In the genomic region with DNA sequence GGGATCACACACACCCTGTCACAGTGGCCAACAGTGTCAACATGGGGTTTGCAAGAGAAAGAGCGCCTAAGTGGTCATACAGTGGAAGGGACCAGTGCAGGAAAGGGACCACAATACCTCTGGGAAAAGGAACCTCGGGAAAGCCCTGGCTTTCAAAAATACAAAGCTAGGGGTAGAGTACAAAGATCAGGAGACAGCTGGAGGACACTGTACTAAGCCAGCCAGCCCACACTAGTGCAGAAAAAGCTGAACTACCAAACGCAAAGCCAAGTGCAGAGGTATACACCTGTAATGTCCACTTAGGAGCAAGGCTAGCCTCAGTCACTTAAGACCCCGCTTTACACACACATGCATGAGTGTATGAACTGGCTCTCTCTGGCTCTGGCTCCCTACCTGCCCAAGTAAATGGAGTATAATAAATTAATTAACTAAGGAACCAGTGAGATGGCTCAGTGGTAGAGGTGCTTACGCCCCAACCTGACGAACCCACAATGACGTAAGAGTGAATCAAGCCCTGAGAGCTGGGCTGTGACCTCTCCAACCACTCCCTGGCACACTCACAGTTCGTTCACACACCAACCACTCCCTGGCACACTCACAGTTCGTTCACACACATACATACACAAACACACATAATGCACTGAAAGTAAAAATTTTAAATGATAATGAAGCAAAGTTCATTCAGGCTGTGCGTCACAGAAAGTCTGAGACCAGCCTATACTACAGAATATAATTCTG, we compare ENCODE assay signal across 25 mouse cellular contexts. TPM values are rescaled to one million over a fixed set of nuclear protein-coding genes. Genes with fewer than 3 reads are reported as not detected.
DNase-seq lines count a peak whose midpoint lies in the region; ATAC-seq and TF ChIP-seq lines count a peak whose summit lies in the region.
"Had no signal": no experiment of that assay in that cellular context is flagged by ENCODE, and none has a peak within 500 bp of the region (broad histone marks: within the 10 kb centered on the region; RNA-seq: fewer than 3 reads in every experiment).

No protein-coding gene starts in this region.

- 73% methylated on average over 10 of the region's 10 CpGs for WGBS in kidney, adult 2 months
- WGBS in kidney, postnatal 0 days = 83% methylated on average over 10 of the region's 10 CpGs
- 62% methylated on average over 10 of the region's 10 CpGs for WGBS in intestine, postnatal 0 days
- 71% methylated on average over 10 of the region's 10 CpGs for whole genome bisulfite sequencing in liver, postnatal 0 days (ENCODE audit: insufficient replicate concordance)

- H3K27me3 ChIP-seq in kidney, adult 2 months (replicated peaks; ENCODE audit: control insufficient read depth, insufficient read depth, low read length) = no peaks in the 10 kb centered on the region
- H3K27me3 ChIP-seq in kidney, postnatal 0 days (ENCODE audit: insufficient read depth, low read length) = no peaks in the 10 kb centered on the region
- H3K27me3 ChIP-seq in intestine, postnatal 0 days (replicated peaks; ENCODE audit: control insufficient read depth, insufficient read depth, low read length) = no peaks in the 10 kb centered on the region
- H3K27me3 ChIP-seq in liver, postnatal 0 days (ENCODE audit: insufficient read depth, low read length) = no peaks in the 10 kb centered on the region
- H3K27me3 ChIP-seq: heart, embryonic 15.5 days; lung, embryonic 15.5 days; neural tube, embryonic 13.5 days had no signal

- no peak for TF ChIP-seq CTCF in kidney, adult 2 months (conservative IDR thresholded peaks at IDR 0.05; ENCODE audit: insufficient read depth, insufficient read length, low read depth, low read length)
- TF ChIP-seq CTCF in kidney, postnatal 0 days (IDR thresholded peaks at IDR 0.05; ENCODE audit: low read depth) = no peak
- no peak for TF ChIP-seq CTCF in intestine, postnatal 0 days (IDR thresholded peaks at IDR 0.05; ENCODE audit: low read depth)
- no peak for TF ChIP-seq CTCF in liver, postnatal 0 days (IDR thresholded peaks at IDR 0.05; ENCODE audit: low read depth)

- no peak for TF ChIP-seq POLR2A in kidney, adult 2 months (IDR thresholded peaks at IDR 0.05; ENCODE audit: low read depth, low read length)

- no peak overlapping the region for H3K27ac ChIP-seq in kidney, adult 2 months (ENCODE audit: insufficient read depth, low read depth, low read length)
- H3K27ac ChIP-seq in kidney, postnatal 0 days = no peak overlapping the region
- no peak overlapping the region for H3K27ac ChIP-seq in intestine, postnatal 0 days (ENCODE audit: low read depth, low read length)
- H3K27ac ChIP-seq in liver, postnatal 0 days (ENCODE audit: low read depth) = no peak overlapping the region
- H3K27ac ChIP-seq: heart, embryonic 10.5 days; heart, embryonic 15.5 days; lung, embryonic 15.5 days; neural tube, embryonic 13.5 days had no signal

- H3K36me3 ChIP-seq in kidney, adult 2 months (ENCODE audit: control insufficient read depth, insufficient read depth, low read length) = no peaks in the 10 kb centered on the region
- no peaks in the 10 kb centered on the region for H3K36me3 ChIP-seq in kidney, postnatal 0 days (ENCODE audit: insufficient read depth, low read length)
- peaks cover 32% of the 10 kb centered on the region; the same call in 1 of the 2 replicates for H3K36me3 ChIP-seq in intestine, postnatal 0 days (ENCODE audit: control insufficient read depth, insufficient read depth)
- H3K36me3 ChIP-seq in liver, postnatal 0 days (replicated peaks; ENCODE audit: insufficient read depth, low read length) = 0 out of 2 replicates have a peak, but pooled peaks cover 3% of the 10 kb centered on the region
- H3K36me3 ChIP-seq: heart, embryonic 10.5 days; heart, embryonic 15.5 days; lung, embryonic 15.5 days; neural tube, embryonic 13.5 days had no signal

- no peaks in the 10 kb centered on the region for H3K9me3 ChIP-seq in kidney, postnatal 0 days (replicated peaks; ENCODE audit: low read length)
- no peaks in the 10 kb centered on the region for H3K9me3 ChIP-seq in intestine, postnatal 0 days (ENCODE audit: control insufficient read depth)
- no peaks in the 10 kb centered on the region for H3K9me3 ChIP-seq in liver, postnatal 0 days (ENCODE audit: low read length)
- H3K9me3 ChIP-seq: heart, embryonic 10.5 days; heart, embryonic 15.5 days; lung, embryonic 15.5 days; neural tube, embryonic 13.5 days had no signal

- peak; percentile 57 for DNase-seq in kidney, adult 2 months
- no peak for DNase-seq in kidney, postnatal 4 days
- no peak for DNase-seq in kidney, postnatal 0 days (ENCODE audit: low spot score)
- no peak for DNase-seq in kidney, adult 11 months
- no peak for DNase-seq in liver, postnatal 0 days
- DNase-seq in cerebellum, adult 11-12 months = no peak
- no peak for DNase-seq in embryo, embryonic 11 days
- DNase-seq: adrenal gland, adult 2 months; adrenal gland, postnatal 36 days; cerebellum, adult 8-10 months; cerebellum, postnatal 25 days; gastrocnemius, postnatal 25 days; heart, adult 11 months; kidney, postnatal 14 days; lung, postnatal 36 days had no signal

- TF ChIP-seq EP300 in liver, postnatal 0 days (IDR thresholded peaks at IDR 0.05; ENCODE audit: low read depth) = no peak

- H3K4me2 ChIP-seq in kidney, postnatal 0 days (ENCODE audit: low read length) = no peak overlapping the region
- H3K4me2 ChIP-seq in intestine, postnatal 0 days (replicated peaks; ENCODE audit: low read depth) = no peak overlapping the region
- no peak overlapping the region for H3K4me2 ChIP-seq in liver, postnatal 0 days (ENCODE audit: low read depth, low read length)
- H3K4me2 ChIP-seq: heart, embryonic 15.5 days; lung, embryonic 15.5 days; midbrain, embryonic 11.5 days; neural tube, embryonic 13.5 days had no signal

- peaks cover 4% of the 10 kb centered on the region; the same call in 1 of the 2 replicates for H3K4me1 ChIP-seq in kidney, adult 2 months (ENCODE audit: control insufficient read depth, insufficient read depth, low read length)
- H3K4me1 ChIP-seq in kidney, postnatal 0 days (replicated peaks; ENCODE audit: insufficient read depth, low read length) = 0 out of 2 replicates have a peak, but pooled peaks cover 3% of the 10 kb centered on the region
- peaks cover 3% of the 10 kb centered on the region; the same call in 1 of the 2 replicates for H3K4me1 ChIP-seq in intestine, postnatal 0 days (replicated peaks; ENCODE audit: control insufficient read depth, insufficient read depth, low read length)
- H3K4me1 ChIP-seq in liver, postnatal 0 days (ENCODE audit: insufficient read depth) = no peaks in the 10 kb centered on the region
- H3K4me1 ChIP-seq: lung, embryonic 15.5 days had no signal

- no peak overlapping the region for H3K9ac ChIP-seq in kidney, postnatal 0 days (ENCODE audit: low read depth, low read length)
- no peak overlapping the region for H3K9ac ChIP-seq in intestine, postnatal 0 days (ENCODE audit: low read depth, low read length)
- no peak overlapping the region for H3K9ac ChIP-seq in liver, postnatal 0 days (replicated peaks)
- H3K9ac ChIP-seq: heart, embryonic 15.5 days; lung, embryonic 15.5 days; neural tube, embryonic 13.5 days had no signal

- ATAC-seq in kidney, postnatal 0 days (replicated peaks; ENCODE audit: low FRiP score, low read depth) = peak; percentile 33
- peak; percentile 42; the same call in 1 of the 2 replicates for ATAC-seq in intestine, postnatal 0 days
- peak; percentile 44; the same call in 1 of the 2 replicates for ATAC-seq in liver, postnatal 0 days
- ATAC-seq: activated CD4-positive, CD25-positive, alpha-beta regulatory T cell, adult 4 months; CD4-positive, CD25-positive, alpha-beta regulatory T cell, adult 4 months; forebrain, embryonic 14.5 days; midbrain, embryonic 16.5 days had no signal

- no peak overlapping the region for H3K4me3 ChIP-seq in kidney, adult 2 months (ENCODE audit: insufficient read depth, low read depth, low read length)
- no peak overlapping the region for H3K4me3 ChIP-seq in kidney, postnatal 0 days (replicated peaks; ENCODE audit: low read depth, low read length)
- H3K4me3 ChIP-seq in intestine, postnatal 0 days (ENCODE audit: low read depth, low read length) = no peak overlapping the region
- no peak overlapping the region for H3K4me3 ChIP-seq in liver, postnatal 0 days (ENCODE audit: low read depth, low read length)
- H3K4me3 ChIP-seq: heart, embryonic 10.5 days; heart, embryonic 15.5 days; lung, embryonic 15.5 days; neural tube, embryonic 13.5 days had no signal

RNA-seq across cellular contexts. Expression of a gene that starts 39.1 kb away (rescaled TPM):
- polyA plus RNA-seq in kidney, adult 2 months (2012; rRNA removed) = 27.6 and 29.0 TPM in 2 replicates
- polyA plus RNA-seq in kidney, postnatal 0 days (2015; fragmentation: Nextera tagmentation; extraction: Ambion mirVana) = 16.1 and 17.8 TPM in 2 replicates
- 56.3 and 57.4 TPM in 2 replicates for polyA plus RNA-seq in intestine, postnatal 0 days (2015; fragmentation: Nextera tagmentation; extraction: Ambion mirVana)
- 3.6 TPM in 2 replicates for polyA plus RNA-seq in liver, postnatal 0 days (2015; fragmentation: Nextera tagmentation; extraction: Ambion mirVana)
